Mouse (Mus musculus): ENCODE data around the gene Asic2. TPM values are rescaled to one million over a fixed set of nuclear protein-coding genes. Genes with fewer than 3 reads are reported as not detected.

The Asic2 gene
- polyA plus RNA-seq, 1 experiment from 2014 or later, result 0.28 TPM

DNA sequence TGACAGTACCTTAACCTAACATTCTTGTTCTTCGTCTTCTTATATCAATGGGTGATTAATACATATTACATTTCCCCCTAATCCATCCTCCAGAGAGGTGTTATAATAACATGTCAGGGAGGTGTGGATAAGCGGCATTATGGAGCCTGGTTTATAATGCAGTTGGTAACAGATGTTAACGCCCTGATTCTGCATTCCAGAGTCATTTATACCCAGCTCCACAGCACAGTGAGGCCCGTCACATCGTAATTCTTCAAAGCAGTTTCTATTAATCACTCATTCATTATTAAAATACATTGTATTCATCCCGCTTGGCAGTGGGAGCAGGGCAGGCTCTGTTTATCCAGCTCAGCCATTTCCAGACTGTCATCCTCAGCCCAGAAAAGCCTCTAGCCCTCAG, 52.8 kb downstream of the Asic2 start:
- no peak for ATAC-seq (ENCODE audit: insufficient read depth)
- no peaks in the 10 kb centered on the region for H3K36me3 ChIP-seq (ENCODE audit: insufficient read depth)
- TF ChIP-seq CTCF (IDR thresholded peaks at IDR 0.05; ENCODE audit: low read depth), result no peak
- WGBS, result 25% methylated on average over 6 of the region's 6 CpGs
- H3K27me3 ChIP-seq (ENCODE audit: insufficient read depth, low read length), result no peaks in the 10 kb centered on the region
- no peak overlapping the region for H3K9ac ChIP-seq
- H3K4me1 ChIP-seq (ENCODE audit: insufficient read depth), result no peaks in the 10 kb centered on the region
- H3K4me3 ChIP-seq (ENCODE audit: low read depth, low read length), result no peak overlapping the region
- H3K9me3 ChIP-seq (ENCODE audit: low read depth, low read length), result no peaks in the 10 kb centered on the region
- H3K27ac ChIP-seq (ENCODE audit: low read depth), result no peak overlapping the region
- DNase-seq, result no peak
- H3K4me2 ChIP-seq, result no peak overlapping the region

DNA sequence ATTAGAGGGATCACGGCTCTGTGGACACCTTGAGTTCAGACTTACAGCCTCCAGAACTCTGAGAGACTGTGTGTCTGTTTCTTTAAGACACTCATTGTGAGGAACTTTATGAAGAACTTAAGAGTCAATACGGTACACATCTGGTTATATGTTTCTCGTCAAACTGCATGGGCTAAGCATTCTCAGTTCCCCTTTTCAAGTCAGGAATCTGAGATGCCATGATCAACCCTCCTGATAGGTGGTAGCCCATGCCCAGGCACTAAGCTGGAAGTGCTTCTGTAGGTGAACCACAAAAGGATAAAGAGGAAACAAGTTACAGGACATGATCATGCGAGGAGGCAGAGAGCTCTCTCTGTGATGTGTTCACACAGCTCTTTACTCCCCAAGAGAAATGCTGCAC, 55.2 kb downstream of the Asic2 start:
- Histone ChIP-seq H3K9ac (no peak overlapping the region), H3K4me2 (no peak overlapping the region), H3K36me3 (ENCODE audit: insufficient read depth) (no peaks in the 10 kb centered on the region), H3K4me3 (ENCODE audit: low read depth, low read length) (no peak overlapping the region), H3K9me3 (ENCODE audit: low read depth, low read length) (no peaks in the 10 kb centered on the region), H3K27me3 (ENCODE audit: insufficient read depth, low read length) (no peaks in the 10 kb centered on the region), H3K27ac (ENCODE audit: low read depth) (no peak overlapping the region), H3K4me1 (ENCODE audit: insufficient read depth) (no peaks in the 10 kb centered on the region)
- DNase-seq, result no peak
- no peak for TF ChIP-seq CTCF (IDR thresholded peaks at IDR 0.05; ENCODE audit: low read depth)
- ATAC-seq (ENCODE audit: insufficient read depth), result no peak
- 76% methylated on average over 4 of the region's 4 CpGs for WGBS

DNA sequence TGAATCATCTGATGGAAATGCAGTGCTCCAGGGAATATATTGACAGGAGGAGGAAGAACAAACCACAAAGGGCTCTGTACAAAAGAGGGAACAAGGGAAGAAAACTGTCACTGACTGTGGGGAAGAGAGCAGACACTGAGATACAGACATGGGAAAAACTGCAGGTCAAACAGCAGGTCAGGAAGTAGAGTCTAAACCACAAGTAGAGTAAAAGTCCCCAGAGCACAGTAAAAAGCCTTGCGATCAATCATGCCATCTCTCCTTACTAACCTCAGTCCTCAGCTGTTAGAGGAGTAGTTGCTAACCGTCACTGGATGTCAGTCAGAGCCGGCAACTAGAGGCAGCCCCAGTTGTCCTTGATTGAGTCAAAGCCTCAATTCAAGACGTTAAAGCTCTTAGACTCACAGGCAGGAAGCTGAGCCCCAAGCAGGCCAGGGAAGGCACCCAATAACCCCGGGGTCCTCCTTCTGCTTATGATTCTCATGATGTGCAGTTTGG, 58.8 kb downstream of the Asic2 start:
- no peak overlapping the region for H3K4me2 ChIP-seq
- no peak overlapping the region for H3K27ac ChIP-seq (ENCODE audit: low read depth)
- no peaks in the 10 kb centered on the region for H3K27me3 ChIP-seq (ENCODE audit: insufficient read depth, low read length)
- no peak overlapping the region for H3K4me3 ChIP-seq (ENCODE audit: low read depth, low read length)
- H3K4me1 ChIP-seq (ENCODE audit: insufficient read depth), result no peaks in the 10 kb centered on the region
- no peak for DNase-seq
- H3K36me3 ChIP-seq (ENCODE audit: insufficient read depth), result no peaks in the 10 kb centered on the region
- H3K9ac ChIP-seq, result no peak overlapping the region
- no peak for ATAC-seq (ENCODE audit: insufficient read depth)
- H3K9me3 ChIP-seq (ENCODE audit: low read depth, low read length), result no peaks in the 10 kb centered on the region
- no peak for TF ChIP-seq CTCF (IDR thresholded peaks at IDR 0.05; ENCODE audit: low read depth)
- WGBS, result 69% methylated on average over 5 of the region's 5 CpGs

- Histone ChIP-seq H3K4me2 (no peak overlapping the region), H3K36me3 (ENCODE audit: insufficient read depth) (no peaks in the 10 kb centered on the region), H3K4me1 (ENCODE audit: insufficient read depth) (no peaks in the 10 kb centered on the region), H3K27ac (ENCODE audit: low read depth) (no peak overlapping the region), H3K4me3 (ENCODE audit: low read depth, low read length) (no peak overlapping the region), H3K9me3 (ENCODE audit: low read depth, low read length) (no peaks in the 10 kb centered on the region), H3K9ac (no peak overlapping the region), H3K27me3 (ENCODE audit: insufficient read depth, low read length) (no peaks in the 10 kb centered on the region)
- DNase-seq (no peak), ATAC-seq (ENCODE audit: insufficient read depth) (no peak)
- no peak for TF ChIP-seq CTCF (IDR thresholded peaks at IDR 0.05; ENCODE audit: low read depth)
- WGBS, result 83% methylated on average over 1 of the region's 1 CpGs
Measured at GRCm38 (mm10) chr11:81908760-81909159, 59.5 kb downstream of the Asic2 start.

DNA sequence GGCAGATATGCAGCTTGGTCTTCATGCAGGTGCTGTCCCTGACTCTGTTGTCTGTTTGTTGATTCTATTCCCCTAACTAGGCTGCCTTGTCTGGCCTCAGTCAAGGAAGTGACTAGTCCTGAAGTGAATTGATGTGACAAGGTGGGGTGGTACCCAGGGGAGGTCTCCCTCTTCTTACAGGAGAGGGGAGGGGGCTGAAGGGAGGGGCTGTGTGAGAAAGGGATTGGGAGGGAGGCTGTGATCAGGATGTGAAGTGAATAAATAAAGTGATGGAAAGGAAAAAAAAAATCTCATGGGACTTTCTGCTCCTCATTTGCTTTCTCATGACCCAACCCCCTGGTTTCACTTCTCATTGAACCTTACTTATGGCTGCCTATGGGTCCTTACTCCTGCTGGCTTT, 65.9 kb downstream of the Asic2 start:
- no peak overlapping the region for H3K4me3 ChIP-seq (ENCODE audit: low read depth, low read length)
- no peaks in the 10 kb centered on the region for H3K9me3 ChIP-seq (ENCODE audit: low read depth, low read length)
- no peak for TF ChIP-seq CTCF (IDR thresholded peaks at IDR 0.05; ENCODE audit: low read depth)
- no peak overlapping the region for H3K27ac ChIP-seq (ENCODE audit: low read depth)
- no peaks in the 10 kb centered on the region for H3K36me3 ChIP-seq (ENCODE audit: insufficient read depth)
- no peak overlapping the region for H3K9ac ChIP-seq
- ATAC-seq (ENCODE audit: insufficient read depth) (no peak), DNase-seq (no peak)
- no peaks in the 10 kb centered on the region for H3K4me1 ChIP-seq (ENCODE audit: insufficient read depth)
- H3K4me2 ChIP-seq, result no peak overlapping the region
- no peaks in the 10 kb centered on the region for H3K27me3 ChIP-seq (ENCODE audit: insufficient read depth, low read length)

- Histone ChIP-seq H3K9me3 (ENCODE audit: low read depth, low read length) (no peaks in the 10 kb centered on the region), H3K36me3 (ENCODE audit: insufficient read depth) (no peaks in the 10 kb centered on the region), H3K4me2 (no peak overlapping the region), H3K4me1 (ENCODE audit: insufficient read depth) (no peaks in the 10 kb centered on the region), H3K4me3 (ENCODE audit: low read depth, low read length) (no peak overlapping the region), H3K27ac (ENCODE audit: low read depth) (no peak overlapping the region), H3K27me3 (ENCODE audit: insufficient read depth, low read length) (no peaks in the 10 kb centered on the region), H3K9ac (no peak overlapping the region)
- WGBS, result 3% methylated on average over 8 of the region's 8 CpGs
- ATAC-seq (ENCODE audit: insufficient read depth) (no peak), DNase-seq (no peak)
- TF ChIP-seq CTCF (IDR thresholded peaks at IDR 0.05; ENCODE audit: low read depth), result no peak
Measured at GRCm38 (mm10) chr11:81897547-81898354, 70.5 kb downstream of the Asic2 start.

DNA sequence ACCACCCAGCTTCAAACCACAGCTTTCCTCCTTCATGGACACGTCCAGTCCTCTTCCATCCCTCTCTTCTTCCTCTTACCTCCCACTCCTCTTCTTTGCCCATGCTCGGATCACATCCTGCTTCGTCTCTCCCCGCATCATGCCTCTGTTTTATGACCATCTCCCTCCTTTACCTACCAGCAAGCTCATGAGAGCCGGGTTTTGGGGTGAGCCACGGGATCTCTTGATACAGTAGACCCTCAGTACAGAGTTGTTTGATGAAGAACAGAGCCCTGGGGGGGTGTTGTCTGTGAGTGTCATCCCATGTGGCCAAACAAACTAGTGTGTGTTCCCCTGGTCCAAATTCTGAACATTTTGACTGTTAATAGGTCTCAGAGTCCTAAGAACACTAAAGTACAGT, 71.7 kb downstream of the Asic2 start:
- no peak for TF ChIP-seq CTCF (IDR thresholded peaks at IDR 0.05; ENCODE audit: low read depth)
- Histone ChIP-seq H3K9me3 (ENCODE audit: low read depth, low read length) (no peaks in the 10 kb centered on the region), H3K36me3 (ENCODE audit: insufficient read depth) (no peaks in the 10 kb centered on the region), H3K4me1 (ENCODE audit: insufficient read depth) (no peaks in the 10 kb centered on the region), H3K27ac (ENCODE audit: low read depth) (no peak overlapping the region), H3K4me3 (ENCODE audit: low read depth, low read length) (no peak overlapping the region), H3K9ac (no peak overlapping the region), H3K27me3 (ENCODE audit: insufficient read depth, low read length) (no peaks in the 10 kb centered on the region), H3K4me2 (no peak overlapping the region)
- no peak for ATAC-seq (ENCODE audit: insufficient read depth)
- WGBS, result 83% methylated on average over 6 of the region's 6 CpGs
- DNase-seq, result no peak
